Mouse (Mus musculus) thymus, adult 2 months (tissue): ENCODE results near the gene Enkd1. TPM values are rescaled to one million over a fixed set of nuclear protein-coding genes. Genes with fewer than 3 reads are reported as not detected.

Experiments
- DNase-seq: peaks from one replicate; pipeline ENCODE4 v3.0.0; 2021
- H3K27ac ChIP-seq: fragments of 200-500 bp; 2 replicates; pipeline ENCODE4 v1.5.1; 2012; ENCODE audit warnings: low read length, control low read depth; ENCODE audit not compliant: control insufficient read depth, insufficient read depth
- H3K27me3 ChIP-seq: fragments of 200-500 bp; 2 replicates; pipeline ENCODE4 v1.6.1; 2012; ENCODE audit warnings: mild to moderate bottlenecking, low read length, moderate library complexity, mixed read lengths; ENCODE audit not compliant: control insufficient read depth, insufficient read depth
- H3K36me3 ChIP-seq: fragments of 200-500 bp; 2 replicates; pipeline ENCODE4 v1.6.1; 2012; ENCODE audit warnings: mild to moderate bottlenecking, low read length, moderate library complexity; ENCODE audit not compliant: control insufficient read depth, insufficient read depth
- H3K4me1 ChIP-seq: fragments of 200-500 bp; replicated peaks from 2 replicates; pipeline ENCODE4 v1.6.1; 2012; ENCODE audit warnings: low read length; ENCODE audit not compliant: control insufficient read depth, insufficient read depth
- H3K4me3 ChIP-seq: fragments of 200-500 bp; 2 replicates; pipeline ENCODE4 v1.5.1; 2012; ENCODE audit warnings: mild to moderate bottlenecking, low read length, control low read depth, moderate library complexity; ENCODE audit not compliant: control insufficient read depth, insufficient read depth
- CTCF ChIP-seq: fragments of 200-500 bp; IDR thresholded peaks from 2 replicates; pipeline ENCODE4 v1.5.1; 2012; ENCODE audit warnings: mild to moderate bottlenecking, control low read depth, low read length, moderate library complexity, borderline replicate concordance; ENCODE audit not compliant: control insufficient read depth, poor library complexity, insufficient read depth; ENCODE audit errors: extremely low read depth
- POLR2A ChIP-seq: fragments of 200-500 bp; IDR thresholded peaks from 2 replicates; pipeline ENCODE4 v1.6.1; 2012; ENCODE audit warnings: mild to moderate bottlenecking, low read length, control low read depth, moderate library complexity; ENCODE audit not compliant: control insufficient read depth, poor library complexity, insufficient read depth; ENCODE audit errors: extremely low read depth
- WGBS: fragments of 180-500 bp; shearing (Covaris S2); methylation state at CpG from one replicate; pipeline ENCODE4 v1.1.7; 2018; 5-methylcytosine and 5-hydroxymethylcytosine counted together
- polyA plus RNA-seq: library from polyadenylated mRNA; depleted of rRNA; stranded (reverse); fragments of >200 nt; gene quantifications from 2 replicates; pipeline ENCODE4 v1.2.3, GENCODE M21; 2012

Enkd1 gene
- polyA plus RNA-seq, 1 experiment = 46.7 TPM

- Histone ChIP-seq H3K4me3 (no peak overlapping the region), H3K36me3 (no peaks in the 10 kb centered on the region), H3K27me3 (no peaks in the 10 kb centered on the region), H3K27ac (no peak overlapping the region), H3K4me1 (peaks cover 9% of the 10 kb centered on the region)
- no peak for DNase-seq
- no peak for TF ChIP-seq CTCF
- TF ChIP-seq POLR2A = no peak
- 94% methylated on average over 5 of the region's 5 CpGs for whole genome bisulfite sequencing
Observed at GRCm38 (mm10) chr8:105732186-105732585, 24.2 kb upstream of the Enkd1 start.

- H3K4me3 ChIP-seq = no peak overlapping the region
- H3K36me3 ChIP-seq = no peaks in the 10 kb centered on the region
- WGBS = 69% methylated on average over 18 of the region's 18 CpGs
- peaks cover 15% of the 10 kb centered on the region for H3K4me1 ChIP-seq
- H3K27me3 ChIP-seq = no peaks in the 10 kb centered on the region
- H3K27ac ChIP-seq = no peak overlapping the region
- DNase-seq = no peak
- TF ChIP-seq CTCF (no peak), POLR2A (no peak)
Observed at GRCm38 (mm10) chr8:105727397-105728124, 19.6 kb upstream of the Enkd1 start.

GRCm38 (mm10) chr8:105725726-105726125 lies 17.7 kb upstream of the Enkd1 start:
- H3K36me3 ChIP-seq = no peaks in the 10 kb centered on the region
- H3K27me3 ChIP-seq = no peaks in the 10 kb centered on the region
- no peak overlapping the region for H3K27ac ChIP-seq
- no peak overlapping the region for H3K4me3 ChIP-seq
- peaks cover 15% of the 10 kb centered on the region for H3K4me1 ChIP-seq
- DNase-seq = no peak
- 90% methylated on average over 5 of the region's 5 CpGs for WGBS
- TF ChIP-seq POLR2A (no peak), CTCF (no peak)

DNA sequence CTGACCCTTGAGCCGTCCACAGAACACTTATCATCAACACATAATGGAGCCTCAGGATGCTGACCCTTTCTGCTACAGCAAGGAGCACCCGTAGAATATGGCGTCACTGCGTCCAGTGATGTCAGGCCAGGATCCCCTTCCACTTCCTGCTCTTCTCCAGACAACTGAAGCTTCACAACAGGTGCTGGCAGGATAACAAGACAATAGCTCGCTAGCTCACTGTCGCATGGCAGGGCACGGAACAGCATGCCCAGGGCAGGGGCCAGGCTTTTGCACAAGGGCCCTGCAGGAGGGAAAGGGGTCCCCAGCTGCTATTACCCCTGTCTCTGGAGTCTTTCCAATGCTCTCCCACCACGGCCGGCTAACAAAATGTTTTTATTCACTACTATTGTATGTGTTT lies 14.9 kb upstream of the Enkd1 start:
- WGBS = 95% methylated on average over 9 of the region's 9 CpGs
- Histone ChIP-seq H3K4me3 (no peak overlapping the region), H3K36me3 (no peaks in the 10 kb centered on the region), H3K27ac (no peak overlapping the region), H3K4me1 (peaks cover 12% of the 10 kb centered on the region), H3K27me3 (no peaks in the 10 kb centered on the region)
- TF ChIP-seq POLR2A (no peak), CTCF (no peak)
- no peak for DNase-seq

DNA sequence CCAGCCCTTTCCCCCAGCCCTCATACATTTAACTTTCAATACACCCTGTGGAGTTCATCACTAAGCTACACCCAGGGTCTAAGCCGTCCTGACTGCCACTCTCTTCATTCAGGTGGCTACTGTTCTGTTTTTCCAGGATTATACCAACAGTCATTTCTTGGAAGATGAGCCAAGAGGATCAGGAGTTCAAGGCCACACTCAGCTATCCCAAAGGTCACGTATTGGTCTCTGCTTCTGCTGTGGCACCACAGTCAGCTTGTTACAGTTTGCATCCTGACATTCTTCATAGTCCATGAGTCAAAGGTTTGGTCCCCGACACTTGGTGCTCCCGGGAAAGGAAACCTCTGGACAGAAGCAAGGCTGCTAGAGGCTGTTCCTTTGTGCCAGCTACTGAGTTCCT lies 11.6 kb upstream of the Enkd1 start:
- DNase-seq = no peak
- no peak overlapping the region for H3K27ac ChIP-seq
- H3K36me3 ChIP-seq = no peaks in the 10 kb centered on the region
- H3K27me3 ChIP-seq = no peaks in the 10 kb centered on the region
- 97% methylated on average over 4 of the region's 4 CpGs for WGBS
- H3K4me3 ChIP-seq = no peak overlapping the region
- TF ChIP-seq CTCF = no peak
- TF ChIP-seq POLR2A = no peak
- no peaks in the 10 kb centered on the region for H3K4me1 ChIP-seq

DNA sequence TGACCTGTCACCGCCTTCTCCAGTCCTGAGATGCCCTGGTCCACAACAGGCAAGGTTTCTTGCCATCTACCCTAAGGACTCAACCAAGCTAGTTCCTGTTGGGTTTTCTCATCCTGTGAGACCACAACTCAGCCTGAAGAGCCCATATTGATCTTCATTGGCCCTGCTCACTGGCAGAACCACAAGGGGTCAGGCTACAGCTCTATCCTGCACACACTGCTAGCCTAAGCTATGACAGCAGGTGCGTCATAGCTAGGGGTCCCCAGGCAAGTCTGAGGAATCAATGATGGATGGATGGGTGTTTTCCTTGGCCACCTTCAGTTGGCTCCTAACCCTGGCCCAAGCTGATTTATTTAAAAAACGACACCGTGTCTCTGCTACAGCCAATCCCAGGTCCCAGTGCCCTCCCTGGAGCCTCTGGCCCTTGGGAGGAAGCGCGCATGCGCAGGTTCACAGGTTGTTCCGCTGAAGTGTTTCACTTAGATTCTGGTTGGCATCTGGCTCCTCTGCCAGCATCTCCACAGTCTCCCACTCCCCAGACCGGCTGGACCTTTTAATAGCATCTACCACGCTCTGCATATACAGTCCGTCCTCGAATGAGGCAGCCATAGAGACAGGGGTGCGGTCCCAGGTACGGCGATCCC lies 8.4 kb upstream of the Enkd1 start:
- no peak overlapping the region for H3K27ac ChIP-seq
- TF ChIP-seq CTCF (no peak), POLR2A (no peak)
- H3K4me3 ChIP-seq = no peak overlapping the region
- no peak for DNase-seq
- no peaks in the 10 kb centered on the region for H3K36me3 ChIP-seq
- no peaks in the 10 kb centered on the region for H3K27me3 ChIP-seq
- H3K4me1 ChIP-seq = no peaks in the 10 kb centered on the region
- WGBS = 97% methylated on average over 15 of the region's 15 CpGs
